Mouse (Mus musculus): Measurements from ENCODE around the gene Trcg1. TPM values are rescaled to one million over a fixed set of nuclear protein-coding genes. Genes with fewer than 3 reads are reported as not detected.

The Trcg1 gene
- polyA plus RNA-seq, 1 experiment = not detected

- H3K36me3 ChIP-seq (ENCODE audit: control insufficient read depth, insufficient read depth) = no peaks in the 10 kb centered on the region
- TF ChIP-seq REST (IDR thresholded peaks at IDR 0.05; ENCODE audit: insufficient read depth, insufficient read length) (no peak), USF1 (IDR thresholded peaks at IDR 0.05; ENCODE audit: low read depth) (peak; percentile 49)
Observed at GRCm38 (mm10) chr9:57262795-57263684, 26.7 kb downstream of the Trcg1 start.

GRCm38 (mm10) chr9:57265125-57265524 lies 28.8 kb downstream of the Trcg1 start:
- Histone ChIP-seq H3K4me3 (no peak overlapping the region), H3K27me3 (ENCODE audit: control insufficient read depth, insufficient read depth, insufficient read length) (no peaks in the 10 kb centered on the region), H3K4me2 (ENCODE audit: low read depth) (no peak overlapping the region), H3K79me2 (ENCODE audit: control insufficient read depth, insufficient read depth) (peaks cover 28% of the 10 kb centered on the region), H3K36me3 (ENCODE audit: control insufficient read depth, insufficient read depth) (no peaks in the 10 kb centered on the region), H3ac (ENCODE audit: control insufficient read depth, insufficient read length) (no peak overlapping the region)
- TF ChIP-seq USF1 (IDR thresholded peaks at IDR 0.05; ENCODE audit: low read depth) = no peak
- TF ChIP-seq REST (IDR thresholded peaks at IDR 0.05; ENCODE audit: insufficient read depth, insufficient read length) = no peak
- no peak for TF ChIP-seq TCF12 (IDR thresholded peaks at IDR 0.05; ENCODE audit: insufficient read depth, poor library complexity, severe bottlenecking)
- no peak for TF ChIP-seq MYOG (IDR thresholded peaks at IDR 0.05; ENCODE audit: control insufficient read depth in 1 of 3, insufficient read depth in 1 of 3, insufficient read length in 2 of 3, low read depth in 2 of 3)
- TF ChIP-seq E2F4 (IDR thresholded peaks at IDR 0.05; ENCODE audit: insufficient read depth) = no peak
- TF ChIP-seq MAX (IDR thresholded peaks at IDR 0.05; ENCODE audit: low read depth) = no peak

More at GRCm38 (mm10) chr9:57262795-57263684, 26.7 kb downstream of the Trcg1 start:
- no peaks in the 10 kb centered on the region for H3K27me3 ChIP-seq (ENCODE audit: control insufficient read depth, insufficient read depth, insufficient read length)
- peak overlapping the region; percentile 84 for H3K4me3 ChIP-seq
- peak overlapping the region; percentile 78 for H3ac ChIP-seq (ENCODE audit: control insufficient read depth, insufficient read length)
- peaks cover 48% of the 10 kb centered on the region for H3K79me2 ChIP-seq (ENCODE audit: control insufficient read depth, insufficient read depth)
- H3K4me2 ChIP-seq (ENCODE audit: low read depth) = peak overlapping the region; percentile 91

GRCm38 (mm10) chr9:57267421-57267820 lies 31.1 kb downstream of the Trcg1 start:
- H3K27me3 ChIP-seq (ENCODE audit: control insufficient read depth, insufficient read depth, insufficient read length) = no peaks in the 10 kb centered on the region
- TF ChIP-seq TCF3 (IDR thresholded peaks at IDR 0.05; ENCODE audit: insufficient read length, low read depth) (no peak), TCF12 (IDR thresholded peaks at IDR 0.05; ENCODE audit: insufficient read depth, poor library complexity, severe bottlenecking) (no peak), POLR2A (IDR thresholded peaks at IDR 0.05; ENCODE audit: insufficient read length, low read depth) (no peak), E2F4 (IDR thresholded peaks at IDR 0.05; ENCODE audit: insufficient read depth) (no peak), REST (IDR thresholded peaks at IDR 0.05; ENCODE audit: insufficient read depth, insufficient read length) (no peak), USF1 (IDR thresholded peaks at IDR 0.05; ENCODE audit: low read depth) (no peak), SRF (IDR thresholded peaks at IDR 0.05; ENCODE audit: control insufficient read depth, insufficient read length, low read depth) (no peak), MYOD1 (IDR thresholded peaks at IDR 0.05; ENCODE audit: control insufficient read depth in 1 of 3, insufficient read length in 2 of 3, low read depth in 2 of 3) (no peak), POLR2AphosphoS2 (IDR thresholded peaks at IDR 0.05; ENCODE audit: insufficient read length, low read depth) (no peak), MYOG (IDR thresholded peaks at IDR 0.05; ENCODE audit: control insufficient read depth in 1 of 3, insufficient read depth in 1 of 3, insufficient read length in 2 of 3, low read depth in 2 of 3) (no peak)
- H3K79me2 ChIP-seq (ENCODE audit: control insufficient read depth, insufficient read depth) = peaks cover 6% of the 10 kb centered on the region
- no peak overlapping the region for H3K4me3 ChIP-seq
- no peaks in the 10 kb centered on the region for H3K36me3 ChIP-seq (ENCODE audit: control insufficient read depth, insufficient read depth)
- H3ac ChIP-seq (ENCODE audit: control insufficient read depth, insufficient read length) = no peak overlapping the region
- H3K4me2 ChIP-seq (ENCODE audit: low read depth) = no peak overlapping the region

- H3K36me3 ChIP-seq (ENCODE audit: control insufficient read depth, insufficient read depth) = no peaks in the 10 kb centered on the region
- H3ac ChIP-seq (ENCODE audit: control insufficient read depth, insufficient read length) = no peak overlapping the region
- H3K79me2 ChIP-seq (ENCODE audit: control insufficient read depth, insufficient read depth) = peaks cover under 1% of the 10 kb centered on the region
- no peak overlapping the region for H3K4me2 ChIP-seq (ENCODE audit: low read depth)
- H3K27me3 ChIP-seq (ENCODE audit: control insufficient read depth, insufficient read depth, insufficient read length) = no peaks in the 10 kb centered on the region
- no peak overlapping the region for H3K4me3 ChIP-seq
- TF ChIP-seq SRF (IDR thresholded peaks at IDR 0.05; ENCODE audit: control insufficient read depth, insufficient read length, low read depth) = no peak
- TF ChIP-seq MYOD1 (IDR thresholded peaks at IDR 0.05; ENCODE audit: control insufficient read depth in 1 of 3, insufficient read length in 2 of 3, low read depth in 2 of 3) = no peak
- TF ChIP-seq CEBPB (IDR thresholded peaks at IDR 0.05; ENCODE audit: insufficient read depth, poor library complexity, severe bottlenecking) = no peak
- no peak for TF ChIP-seq MAX (IDR thresholded peaks at IDR 0.05; ENCODE audit: low read depth)
- TF ChIP-seq REST (IDR thresholded peaks at IDR 0.05; ENCODE audit: insufficient read depth, insufficient read length) = no peak
Observed at GRCm38 (mm10) chr9:57268078-57268477, 31.7 kb downstream of the Trcg1 start.

- H3ac ChIP-seq (ENCODE audit: control insufficient read depth, insufficient read length) = no peak overlapping the region
- no peak overlapping the region for H3K4me3 ChIP-seq
- no peaks in the 10 kb centered on the region for H3K79me2 ChIP-seq (ENCODE audit: control insufficient read depth, insufficient read depth)
- H3K27me3 ChIP-seq (ENCODE audit: control insufficient read depth, insufficient read depth, insufficient read length) = no peaks in the 10 kb centered on the region
- H3K36me3 ChIP-seq (ENCODE audit: control insufficient read depth, insufficient read depth) = no peaks in the 10 kb centered on the region
- TF ChIP-seq CEBPB (IDR thresholded peaks at IDR 0.05; ENCODE audit: insufficient read depth, poor library complexity, severe bottlenecking) (no peak), TCF3 (IDR thresholded peaks at IDR 0.05; ENCODE audit: insufficient read length, low read depth) (no peak), SRF (IDR thresholded peaks at IDR 0.05; ENCODE audit: control insufficient read depth, insufficient read length, low read depth) (no peak), TCF12 (IDR thresholded peaks at IDR 0.05; ENCODE audit: insufficient read depth, poor library complexity, severe bottlenecking) (no peak)
- H3K4me2 ChIP-seq (ENCODE audit: low read depth) = no peak overlapping the region
Observed at GRCm38 (mm10) chr9:57268575-57268974, 32.2 kb downstream of the Trcg1 start.

Data from myocyte (in vitro differentiated cells).